Mouse (Mus musculus): Measurements from ENCODE around the gene Siah2.

Siah2 gene

DNA sequence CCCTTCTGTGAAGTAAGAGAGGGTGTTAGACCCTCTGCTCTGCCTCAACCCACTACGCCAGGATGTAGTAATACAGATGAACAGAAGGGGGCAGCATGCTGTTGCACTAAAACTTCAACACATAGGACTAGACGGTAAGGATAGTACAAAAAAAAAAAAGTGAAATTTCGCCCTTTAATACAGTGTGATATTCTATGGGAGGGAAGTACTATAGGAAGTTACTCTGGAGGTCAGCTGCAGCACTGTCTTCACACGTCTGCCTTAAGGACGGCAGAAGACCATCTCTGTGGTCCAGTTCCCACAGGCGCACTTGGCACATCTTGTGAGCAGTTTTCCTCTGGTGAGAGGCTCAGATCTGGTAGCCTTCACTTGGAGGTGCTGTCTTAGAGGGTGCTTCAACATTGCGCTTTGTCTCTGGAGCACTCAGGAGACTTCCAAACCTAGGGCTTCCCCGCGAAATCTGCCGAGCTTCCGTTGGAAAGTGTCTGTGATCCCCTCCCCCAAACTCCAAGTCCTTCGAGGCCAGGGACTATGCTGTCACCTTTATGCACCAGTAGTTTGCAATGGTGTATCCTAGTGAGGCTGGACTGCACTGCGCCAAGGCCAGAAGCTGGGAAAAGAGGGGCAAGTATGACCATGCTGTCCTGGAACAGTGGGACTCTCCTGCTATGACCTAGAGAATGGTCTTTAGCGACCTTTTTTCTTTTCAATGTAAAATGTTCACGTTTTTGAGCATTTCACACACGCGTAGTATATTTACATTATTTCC lies 36.7 kb downstream of the Siah2 start:
- peak; percentile 78 for DNase-seq

- peak; percentile 33 for DNase-seq
Observed at GRCm38 (mm10) chr3:58653907-58654306, 38.3 kb downstream of the Siah2 start.

DNA sequence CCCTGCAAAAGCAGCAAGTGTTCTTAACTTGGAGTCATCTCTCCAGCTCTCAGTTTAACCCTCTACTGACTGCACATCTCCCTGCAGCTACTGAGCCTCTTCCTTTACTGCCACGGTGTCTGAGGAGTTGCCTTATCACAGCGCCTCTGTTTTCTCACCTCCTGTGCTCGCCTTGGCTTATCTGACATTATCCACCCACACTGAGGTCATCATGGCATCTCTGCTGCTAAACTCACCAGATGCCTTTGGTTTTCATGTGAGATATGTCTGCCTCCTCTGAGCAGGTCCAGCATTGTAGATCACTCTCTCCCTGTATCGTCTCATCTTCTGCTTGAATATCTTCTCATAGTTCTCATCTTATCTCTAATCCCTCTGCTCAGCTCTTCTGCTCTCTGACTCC lies 41.9 kb downstream of the Siah2 start:
- DNase-seq, result no peak

- DNase-seq, result no peak
Observed at GRCm38 (mm10) chr3:58647179-58647578, 45.0 kb downstream of the Siah2 start.

DNA sequence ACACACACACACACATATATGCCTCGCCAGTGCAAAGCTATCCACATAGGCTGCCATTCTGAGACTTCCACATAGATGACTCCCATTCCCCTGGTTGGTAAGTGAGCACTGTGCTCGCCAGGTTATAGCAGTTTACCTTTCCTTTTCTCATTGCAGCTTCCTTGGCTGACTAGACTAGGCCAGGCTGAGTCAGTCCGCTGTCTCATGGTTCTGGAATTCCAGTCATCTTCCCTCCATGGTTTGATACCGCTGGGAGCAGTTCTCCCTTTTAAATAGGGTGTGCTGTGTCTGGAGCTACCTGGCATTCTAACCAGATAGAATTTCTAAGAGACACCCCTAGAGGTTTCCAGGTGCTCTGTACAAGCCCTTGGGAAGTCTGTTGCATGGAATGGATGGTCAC lies 46.0 kb downstream of the Siah2 start:
- no peak for DNase-seq

DNA sequence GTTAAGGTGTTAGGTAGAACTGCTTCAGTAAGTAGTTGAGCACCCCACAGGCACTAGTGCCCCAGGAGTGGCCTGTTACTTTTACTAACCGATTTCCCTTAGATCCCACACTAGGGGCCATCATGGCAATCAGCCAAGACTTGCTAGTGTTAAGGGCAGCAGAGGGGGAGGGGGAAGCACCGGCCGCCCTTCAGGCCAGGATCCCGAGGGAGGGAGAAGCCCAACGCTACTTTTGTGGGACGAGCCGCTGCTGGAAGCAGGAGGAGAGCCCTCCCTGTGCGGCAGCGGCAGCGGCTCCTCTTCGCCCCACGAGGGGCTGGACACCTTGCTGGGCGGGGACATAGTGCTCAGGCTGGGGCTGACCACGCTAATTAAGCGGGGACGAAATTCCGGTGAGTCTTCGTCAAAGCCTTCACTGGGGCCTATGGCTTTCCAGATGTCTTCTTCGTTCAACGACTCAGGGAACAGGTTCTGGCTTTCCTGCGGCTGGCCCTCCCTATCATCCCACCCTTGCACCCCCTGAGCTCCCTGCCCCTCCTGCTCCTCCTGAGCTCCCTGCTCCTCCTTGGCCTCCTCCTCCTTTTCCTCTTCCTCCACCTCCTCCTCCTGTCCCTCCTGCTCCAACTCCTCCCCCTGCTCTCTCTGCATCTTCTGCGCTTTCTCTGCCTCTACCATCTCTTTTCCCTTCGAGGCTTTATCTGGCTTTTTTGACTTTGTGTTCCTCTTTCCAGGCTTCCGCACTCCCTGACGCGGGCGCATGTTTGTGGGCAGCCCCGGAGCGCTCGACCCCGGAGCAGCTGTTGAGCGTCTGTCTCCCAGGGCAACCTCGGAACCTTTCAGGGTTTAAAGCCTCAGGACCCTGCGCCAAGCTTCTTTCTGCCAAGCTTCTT lies 55.5 kb downstream of the Siah2 start, which contains the start of gene Erich6:
Gene Erich6 (minus strand): TSS at position 802 of the 890 bp plus-strand sequence.
- DNase-seq, result peak; percentile 32

DNA sequence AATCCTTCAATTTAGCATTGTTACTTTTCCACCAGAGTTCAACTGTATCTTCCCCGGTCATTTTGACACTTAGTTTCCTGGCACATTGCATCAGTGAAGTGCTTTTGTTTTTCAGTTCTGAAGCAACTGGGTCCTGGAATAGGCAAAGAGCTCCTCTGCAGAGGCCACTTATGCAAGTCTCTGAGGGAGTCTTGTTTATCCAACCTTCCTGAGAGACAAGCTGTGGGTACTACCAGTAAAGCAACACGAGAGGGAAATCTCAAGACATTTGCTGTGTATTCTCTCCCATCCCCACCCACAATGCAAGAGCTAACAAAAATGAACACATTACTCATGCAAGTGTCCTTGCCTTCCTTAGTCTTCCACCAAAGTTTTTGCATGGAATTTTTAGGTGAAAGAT lies 60.5 kb downstream of the Siah2 start:
- no peak for DNase-seq

- no peak for DNase-seq
Observed at GRCm38 (mm10) chr3:58624981-58625380, 67.2 kb downstream of the Siah2 start.
